Mouse (Mus musculus): ENCODE results near the gene Mmp25. TPM values are rescaled to one million over a fixed set of nuclear protein-coding genes. Genes with fewer than 3 reads are reported as not detected.

The Mmp25 gene
- total and polyA plus RNA-seq, 3 experiments, result not detected

DNA sequence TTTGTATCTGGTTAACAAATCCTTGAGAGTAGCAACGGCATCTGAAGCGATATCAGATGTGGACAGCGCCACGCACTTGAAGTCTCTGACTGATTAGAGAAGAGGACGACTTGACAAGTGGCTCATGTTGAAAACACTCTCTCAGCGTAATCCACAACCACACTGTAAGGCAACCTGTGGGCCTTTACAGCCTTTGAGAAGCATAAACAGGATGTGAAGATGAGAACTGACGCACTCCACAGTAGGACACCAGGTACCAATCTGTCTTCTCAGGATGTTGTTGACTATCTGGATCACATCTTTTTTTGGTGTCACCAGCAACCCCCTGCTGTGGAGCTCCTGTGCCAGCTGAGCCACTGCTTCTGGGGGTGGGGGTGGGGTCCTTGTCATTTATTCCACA lies 24.7 kb downstream of the Mmp25 start:
- Histone ChIP-seq H3K4me2 (ENCODE audit: insufficient read depth, low read depth, poor library complexity, severe bottlenecking) (no peak overlapping the region), H3K9ac (ENCODE audit: insufficient read depth, low read depth) (no peak overlapping the region), H3K79me2 (replicated peaks; ENCODE audit: control insufficient read depth, extremely low read depth, insufficient read depth, poor library complexity, severe bottlenecking) (no peaks in the 10 kb centered on the region), H3K9me3 (replicated peaks; ENCODE audit: low read length) (no peaks in the 10 kb centered on the region), H3K4me3 (replicated peaks in 1 of 3; ENCODE audit: low read depth in 2 of 3, low read length in 2 of 3, poor library complexity in 1 of 3) (no peak overlapping the region), H3K4me1 (ENCODE audit: control insufficient read depth in 1 of 2, insufficient read depth in 2 of 2) (0 out of 4 replicates have a peak, but pooled peaks cover 0 to 2% of the 10 kb centered on the region in 2 experiments), H3K27ac (ENCODE audit: insufficient read depth, low read depth) (no peak overlapping the region), H3K36me3 (replicated peaks in 1 of 2; ENCODE audit: control insufficient read depth in 1 of 2, insufficient read depth in 1 of 2, low read length in 1 of 2) (no peaks in the 10 kb centered on the region), H3K27me3 (replicated peaks) (peaks cover 76% of the 10 kb centered on the region)
- no peak for DNase-seq (ENCODE audit: extremely low read depth)
- TF ChIP-seq SMC3 (IDR thresholded peaks at IDR 0.05; ENCODE audit: low read depth, low read length), result no peak
- no peak for TF ChIP-seq MEF2A (IDR thresholded peaks at IDR 0.05; ENCODE audit: borderline replicate concordance, low read depth, low read length)
- no peak for TF ChIP-seq RCOR1 (conservative IDR thresholded peaks at IDR 0.05; ENCODE audit: low read depth, low read length)
- no peak for TF ChIP-seq ZNF384 (IDR thresholded peaks at IDR 0.05; ENCODE audit: low read depth, low read length)
- no peak for TF ChIP-seq SIN3A (IDR thresholded peaks at IDR 0.05; ENCODE audit: low read length)
- no peak for TF ChIP-seq USF1 (IDR thresholded peaks at IDR 0.05; ENCODE audit: low read depth, low read length)
- TF ChIP-seq JUND (conservative IDR thresholded peaks at IDR 0.05; ENCODE audit: low read depth, low read length), result no peak
- no peak for TF ChIP-seq ELF1 (IDR thresholded peaks at IDR 0.05; ENCODE audit: low read depth, low read length)
- TF ChIP-seq MXI1 (IDR thresholded peaks at IDR 0.05; ENCODE audit: low read depth, low read length), result no peak
- TF ChIP-seq UBTF (IDR thresholded peaks at IDR 0.05; ENCODE audit: low read depth, low read length), result no peak
- no peak for TF ChIP-seq E2F4 (IDR thresholded peaks at IDR 0.05; ENCODE audit: insufficient replicate concordance, low read depth, low read length)
- TF ChIP-seq MAFK (IDR thresholded peaks at IDR 0.05; ENCODE audit: insufficient replicate concordance, low read length), result no peak
- TF ChIP-seq NRF1 (IDR thresholded peaks at IDR 0.05; ENCODE audit: low read depth, low read length), result no peak
- no peak for TF ChIP-seq IRF4 (IDR thresholded peaks at IDR 0.05; ENCODE audit: low read depth, low read length)
- in situ Hi-C loops (cut with MboI; ENCODE audit: low pct_ligation_motif_present, low pct_unique_long_range_greater_than_20kb, low sequenced_read_pairs), result no loop called here
- dilution Hi-C loops (cut with MboI; ENCODE audit: extremely low pct_ligation_motif_present, extremely low pct_unique_long_range_greater_than_20kb, low sequenced_read_pairs), result no loop called here

DNA sequence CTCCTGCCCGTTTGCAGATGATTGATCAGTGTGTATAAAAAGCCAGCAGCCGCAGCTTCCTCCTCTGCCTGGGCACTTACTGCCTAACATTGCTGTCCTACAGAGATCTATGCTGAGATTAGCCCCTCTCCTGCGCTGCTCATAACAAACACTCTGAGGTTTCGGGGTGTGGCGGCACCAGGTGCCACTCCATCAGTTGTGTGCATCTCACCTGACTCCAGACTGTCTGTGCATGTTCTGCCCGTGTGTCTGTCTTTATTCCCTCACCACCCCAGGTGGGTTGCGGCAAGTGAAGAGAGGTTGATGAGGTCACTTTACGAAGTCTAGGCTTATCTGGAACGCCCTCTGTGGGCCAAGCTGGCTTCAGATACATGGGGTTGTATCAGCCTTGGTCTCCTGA lies 28.0 kb downstream of the Mmp25 start:
- Histone ChIP-seq H3K4me1 (ENCODE audit: control insufficient read depth in 1 of 2, insufficient read depth in 2 of 2) (0 out of 4 replicates have a peak, but pooled peaks cover 0 to 2% of the 10 kb centered on the region in 2 experiments), H3K9ac (ENCODE audit: insufficient read depth, low read depth) (no peak overlapping the region), H3K4me3 (replicated peaks in 1 of 3; ENCODE audit: low read depth in 2 of 3, low read length in 2 of 3, poor library complexity in 1 of 3) (no peak overlapping the region), H3K27me3 (replicated peaks) (peaks cover 80% of the 10 kb centered on the region), H3K4me2 (ENCODE audit: insufficient read depth, low read depth, poor library complexity, severe bottlenecking) (no peak overlapping the region), H3K27ac (ENCODE audit: insufficient read depth, low read depth) (no peak overlapping the region), H3K36me3 (replicated peaks in 1 of 2; ENCODE audit: control insufficient read depth in 1 of 2, insufficient read depth in 1 of 2, low read length in 1 of 2) (no peaks in the 10 kb centered on the region), H3K79me2 (replicated peaks; ENCODE audit: control insufficient read depth, extremely low read depth, insufficient read depth, poor library complexity, severe bottlenecking) (no peaks in the 10 kb centered on the region), H3K9me3 (replicated peaks; ENCODE audit: low read length) (no peaks in the 10 kb centered on the region)
- dilution Hi-C loops (cut with MboI; ENCODE audit: extremely low pct_ligation_motif_present, extremely low pct_unique_long_range_greater_than_20kb, low sequenced_read_pairs), result no loop called here
- TF ChIP-seq MYC (IDR thresholded peaks at IDR 0.05; ENCODE audit: low read depth, low read length) (no peak), POLR2A (IDR thresholded peaks at IDR 0.05; ENCODE audit: low read depth, low read length) (no peak), HCFC1 (IDR thresholded peaks at IDR 0.05; ENCODE audit: low read depth, low read length) (no peak), RCOR1 (conservative IDR thresholded peaks at IDR 0.05; ENCODE audit: low read depth, low read length) (no peak), UBTF (IDR thresholded peaks at IDR 0.05; ENCODE audit: low read depth, low read length) (no peak), ELF1 (IDR thresholded peaks at IDR 0.05; ENCODE audit: low read depth, low read length) (no peak), MAX (IDR thresholded peaks at IDR 0.05; ENCODE audit: low read length) (no peak), JUND (conservative IDR thresholded peaks at IDR 0.05; ENCODE audit: low read depth, low read length) (no peak), PAX5 (IDR thresholded peaks at IDR 0.05; ENCODE audit: low read length) (no peak), MAFK (IDR thresholded peaks at IDR 0.05; ENCODE audit: insufficient replicate concordance, low read length) (no peak), ZMIZ1 (IDR thresholded peaks at IDR 0.05; ENCODE audit: low read depth, low read length) (no peak)
- no peak for DNase-seq (ENCODE audit: extremely low read depth)
- in situ Hi-C loops (cut with MboI; ENCODE audit: low pct_ligation_motif_present, low pct_unique_long_range_greater_than_20kb, low sequenced_read_pairs), result no loop called here
